Mouse (Mus musculus) liver, embryonic 14.5 days (tissue): ENCODE measurements around the gene Olfr738.

Experiments used
- CTCF ChIP-seq: IDR thresholded peaks from 2 replicates; pipeline ENCODE4 v1.5.1; 2016; ENCODE audit warnings: antibody characterized with exemption, low read depth, control low read depth
- EP300 ChIP-seq: IDR thresholded peaks from 2 replicates; pipeline ENCODE4 v1.6.1; 2016; ENCODE audit warnings: antibody characterized with exemption, low read depth

GRCm38 (mm10) chr14:50418326-50418725 lies 11.0 kb downstream of the Olfr738 start, which contains the start of gene Olfr739:
- TF ChIP-seq EP300 (no peak), CTCF (no peak)
